Comparison of ENCODE assay signal across 9 mouse cellular contexts in genomic region chr1:90927929-90928574, GRCm38 (mm10). TPM values are rescaled to one million over a fixed set of nuclear protein-coding genes. Genes with fewer than 3 reads are reported as not detected.
DNase-seq lines count a peak whose midpoint lies in the region; ATAC-seq and TF ChIP-seq lines count a peak whose summit lies in the region.
"Had no signal": no experiment of that assay in that cellular context is flagged by ENCODE, and none has a peak within 500 bp of the region (broad histone marks: within the 10 kb centered on the region; RNA-seq: fewer than 3 reads in every experiment).

No protein-coding gene starts in this region.

- peak overlapping the region; percentile 41 for H3K4me3 ChIP-seq in heart, embryonic 12.5 days
- peak overlapping the region; percentile 64 for H3K4me3 ChIP-seq in E14TG2a.4 (replicated peaks; ENCODE audit: low read length)
- no peak overlapping the region for H3K4me3 ChIP-seq in forebrain, postnatal 0 days (ENCODE audit: low read depth, low read length)

- peak overlapping the region; percentile 84 for H3K4me2 ChIP-seq in heart, embryonic 12.5 days
- peak overlapping the region; percentile 44 for H3K4me2 ChIP-seq in forebrain, postnatal 0 days (ENCODE audit: low read depth)

- ATAC-seq in heart, embryonic 12.5 days (ENCODE audit: insufficient number of reproducible peaks, low FRiP score): peak; percentile 34; the same call in 1 of the 2 replicates
- peak; percentile 43; the same call in 1 of the 2 replicates for ATAC-seq in forebrain, postnatal 0 days
- ATAC-seq in megakaryocyte-erythroid progenitor cell, adult 5-6 weeks (replicated peaks; ENCODE audit: low FRiP score, low TSS enrichment, poor library complexity, severe bottlenecking): peak; percentile 48

- H3K4me1 ChIP-seq in heart, embryonic 12.5 days (replicated peaks): peaks cover 18% of the 10 kb centered on the region
- peaks cover 15% of the 10 kb centered on the region for H3K4me1 ChIP-seq in E14TG2a.4 (replicated peaks; ENCODE audit: low read depth, low read length)
- H3K4me1 ChIP-seq in forebrain, postnatal 0 days (ENCODE audit: insufficient read depth): peaks cover 4% of the 10 kb centered on the region; the same call in 1 of the 2 replicates

- DNase-seq in heart, adult 11 months: no peak
- DNase-seq in forebrain, postnatal 0 days: no peak
- no peak for DNase-seq in urinary bladder, adult 18-20 months (ENCODE audit: low spot score in 2 of 2)
- no peak for DNase-seq in layer of hippocampus, adult 9-11 months
- no peak for DNase-seq in ovary, postnatal 10 days (ENCODE audit: low spot score)

- no peak overlapping the region for H3K27ac ChIP-seq in heart, embryonic 12.5 days (ENCODE audit: poor library complexity, severe bottlenecking)
- no peak overlapping the region for H3K27ac ChIP-seq in forebrain, postnatal 0 days (ENCODE audit: low read depth, low read length)

- WGBS in heart, embryonic 12.5 days: 3% methylated on average over 23 of the region's 23 CpGs
- WGBS in forebrain, postnatal 0 days: under 1% methylated on average over 23 of the region's 23 CpGs

- H3K9ac ChIP-seq in heart, embryonic 12.5 days: peak overlapping the region; percentile 62
- no peak overlapping the region for H3K9ac ChIP-seq in forebrain, postnatal 0 days

- 0 out of 2 replicates have a peak, but pooled peaks cover 3% of the 10 kb centered on the region for H3K9me3 ChIP-seq in heart, embryonic 12.5 days (replicated peaks)
- H3K9me3 ChIP-seq in E14TG2a.4 (ENCODE audit: low read length): no peaks in the 10 kb centered on the region
- no peaks in the 10 kb centered on the region for H3K9me3 ChIP-seq in forebrain, postnatal 0 days (ENCODE audit: low read length)

- H3K27me3 ChIP-seq in heart, embryonic 12.5 days (replicated peaks): 0 out of 2 replicates have a peak, but pooled peaks cover under 1% of the 10 kb centered on the region
- H3K27me3 ChIP-seq in E14TG2a.4 (ENCODE audit: insufficient read depth, low read length): peaks cover 25% of the 10 kb centered on the region
- H3K27me3 ChIP-seq in forebrain, postnatal 0 days (ENCODE audit: insufficient read depth, low read length): 0 out of 2 replicates have a peak, but pooled peaks cover 7% of the 10 kb centered on the region

- TF ChIP-seq CTCF in E14TG2a.4 (conservative IDR thresholded peaks at IDR 0.05; ENCODE audit: low read length): no peak
- no peak for TF ChIP-seq CTCF in forebrain, postnatal 0 days (IDR thresholded peaks at IDR 0.05; ENCODE audit: low read depth)

- H3K36me3 ChIP-seq in heart, embryonic 12.5 days: no peaks in the 10 kb centered on the region
- no peaks in the 10 kb centered on the region for H3K36me3 ChIP-seq in E14TG2a.4 (ENCODE audit: insufficient read depth, low read length)
- H3K36me3 ChIP-seq in forebrain, postnatal 0 days (ENCODE audit: insufficient read depth): no peaks in the 10 kb centered on the region

RNA-seq across cellular contexts. Expression of gene Mlph, which starts 13.2 kb away (rescaled TPM):
- polyA plus RNA-seq in heart, embryonic 12.5 days (2016; fragmentation: Nextera tagmentation; extraction: Ambion mirVana): 0.31 and 0.35 TPM in 2 replicates
- total RNA-seq in forebrain, postnatal 0 days (2014; rRNA removed): 0.14 and 0.38 TPM in 2 replicates
- 0.19 and 0.33 TPM in 2 replicates for polyA plus RNA-seq in forebrain, postnatal 0 days (2015; fragmentation: Nextera tagmentation; extraction: Ambion mirVana)
- total RNA-seq in megakaryocyte-erythroid progenitor cell, adult 5-6 weeks (2014; fragmentation: Nextera tagmentation): not detected in 2 replicates
- total RNA-seq in megakaryocyte-erythroid progenitor cell, adult 5-6 weeks (2017): 0.11 TPM in 1 of 2 replicates, not detected in the other

RNA-seq across cellular contexts. Expression of gene Prlh, which starts 24.9 kb away (rescaled TPM):
- not detected in 2 replicates for polyA plus RNA-seq in heart, embryonic 12.5 days (2016; fragmentation: Nextera tagmentation; extraction: Ambion mirVana)
- total RNA-seq in forebrain, postnatal 0 days (2014; rRNA removed): not detected in 2 replicates
- polyA plus RNA-seq in forebrain, postnatal 0 days (2015; fragmentation: Nextera tagmentation; extraction: Ambion mirVana): not detected in 2 replicates
- total RNA-seq in megakaryocyte-erythroid progenitor cell, adult 5-6 weeks (2014; fragmentation: Nextera tagmentation): not detected in 2 replicates
- total RNA-seq in megakaryocyte-erythroid progenitor cell, adult 5-6 weeks (2017): not detected in 2 replicates
- polyA plus RNA-seq: C2C12 had no signal

RNA-seq across cellular contexts. Expression of gene Rab17, which starts 41.4 kb away (rescaled TPM):
- 0.64 and 1.3 TPM in 2 replicates for polyA plus RNA-seq in heart, embryonic 12.5 days (2016; fragmentation: Nextera tagmentation; extraction: Ambion mirVana)
- total RNA-seq in forebrain, postnatal 0 days (2014; rRNA removed): 0.15 and 0.62 TPM in 2 replicates
- polyA plus RNA-seq in forebrain, postnatal 0 days (2015; fragmentation: Nextera tagmentation; extraction: Ambion mirVana): 0.30 TPM in 1 of 2 replicates, not detected in the other
- total RNA-seq in megakaryocyte-erythroid progenitor cell, adult 5-6 weeks (2014; fragmentation: Nextera tagmentation): 0.69 TPM in 1 of 2 replicates, not detected in the other
- 0.47 and 1.1 TPM in 2 replicates for total RNA-seq in megakaryocyte-erythroid progenitor cell, adult 5-6 weeks (2017)
